Comparison of ENCODE assay signal across 22 mouse cellular contexts in genomic region chr5:92868231-92868630, GRCm38 (mm10).
"Had no signal": no experiment of that assay in that cellular context is flagged by ENCODE, and none has a peak within 500 bp of the region (broad histone marks: within the 10 kb centered on the region; RNA-seq: fewer than 3 reads in every experiment).

No protein-coding gene starts in this region.

- H3K36me3 ChIP-seq: limb, embryonic 12.5 days; limb, embryonic 15.5 days; midbrain, embryonic 12.5 days; midbrain, embryonic 15.5 days; neural tube, embryonic 12.5 days; neural tube, embryonic 15.5 days had no signal

- H3K27ac ChIP-seq: limb, embryonic 12.5 days; limb, embryonic 15.5 days; liver, embryonic 14.5 days; macrophage; midbrain, embryonic 12.5 days; midbrain, embryonic 15.5 days; neural tube, embryonic 12.5 days; neural tube, embryonic 15.5 days; stomach, postnatal 0 days had no signal

- ATAC-seq: liver, postnatal 0 days; lung, postnatal 0 days; midbrain, embryonic 15.5 days had no signal

- DNase-seq: kidney, postnatal 14 days; kidney, postnatal 4 days; left cerebral cortex, postnatal 4 days; liver, postnatal 0 days; lung, embryonic 14.5 days; right cerebral cortex, adult 18-20 months; right cerebral cortex, postnatal 14 days; right cerebral cortex, postnatal 4 days; thymus, adult 2 months; thymus, postnatal 14 days; thymus, postnatal 4 days had no signal

- H3K27me3 ChIP-seq: limb, embryonic 12.5 days; limb, embryonic 15.5 days; midbrain, embryonic 12.5 days; midbrain, embryonic 15.5 days; neural tube, embryonic 12.5 days; neural tube, embryonic 15.5 days had no signal

- H3K4me1 ChIP-seq: limb, embryonic 12.5 days; limb, embryonic 15.5 days; neural tube, embryonic 12.5 days; neural tube, embryonic 15.5 days had no signal

- H3K9ac ChIP-seq: limb, embryonic 12.5 days; limb, embryonic 15.5 days; liver, embryonic 14.5 days; liver, postnatal 0 days; lung, embryonic 14.5 days; midbrain, embryonic 12.5 days; midbrain, embryonic 15.5 days; neural tube, embryonic 12.5 days; neural tube, embryonic 15.5 days had no signal

- H3K9me3 ChIP-seq: limb, embryonic 12.5 days; limb, embryonic 15.5 days; midbrain, embryonic 12.5 days; midbrain, embryonic 15.5 days; neural tube, embryonic 12.5 days; neural tube, embryonic 15.5 days had no signal

- H3K4me3 ChIP-seq: limb, embryonic 12.5 days; limb, embryonic 15.5 days; midbrain, embryonic 12.5 days; midbrain, embryonic 15.5 days; neural tube, embryonic 12.5 days; neural tube, embryonic 15.5 days had no signal

- H3K4me2 ChIP-seq: limb, embryonic 12.5 days; limb, embryonic 15.5 days; liver, embryonic 11.5 days; lung, embryonic 14.5 days; midbrain, embryonic 12.5 days; midbrain, embryonic 15.5 days; neural tube, embryonic 12.5 days; neural tube, embryonic 15.5 days had no signal
